Mouse (Mus musculus) layer of hippocampus, adult 18-20 months (tissue): ENCODE results near the gene Slc46a1. TPM values are rescaled to one million over a fixed set of nuclear protein-coding genes. Genes with fewer than 3 reads are reported as not detected.

ENCODE experiments used
- DNase-seq, 2 experiments: peaks; one replicate each; pipeline ENCODE4 v3.0.0; 2022; ENCODE audit warnings: low spot score in 2 of 2
- total RNA-seq, 2 experiments: library from RNA; stranded (reverse); gene quantifications; 2 replicates each; pipeline ENCODE4 v1.2.3; 2021

The Slc46a1 gene
- total RNA-seq, 2 experiments from 2014 or later: 10.9 to 11.7 TPM

GRCm38 (mm10) chr11:78500623-78501202, 35.2 kb downstream of the Slc46a1 start:
- no peak for DNase-seq

- DNase-seq: no peak
These were observed 36.0 kb downstream of the Slc46a1 start for GRCm38 (mm10) chr11:78501529-78501928.

GRCm38 (mm10) chr11:78502909-78503650, 37.6 kb downstream of the Slc46a1 start, which contains the start of gene Sebox:
Gene Sebox, plus strand, starts transcription at chr11:78503447.
- DNase-seq: peak; percentile 57 to 76

DNA sequence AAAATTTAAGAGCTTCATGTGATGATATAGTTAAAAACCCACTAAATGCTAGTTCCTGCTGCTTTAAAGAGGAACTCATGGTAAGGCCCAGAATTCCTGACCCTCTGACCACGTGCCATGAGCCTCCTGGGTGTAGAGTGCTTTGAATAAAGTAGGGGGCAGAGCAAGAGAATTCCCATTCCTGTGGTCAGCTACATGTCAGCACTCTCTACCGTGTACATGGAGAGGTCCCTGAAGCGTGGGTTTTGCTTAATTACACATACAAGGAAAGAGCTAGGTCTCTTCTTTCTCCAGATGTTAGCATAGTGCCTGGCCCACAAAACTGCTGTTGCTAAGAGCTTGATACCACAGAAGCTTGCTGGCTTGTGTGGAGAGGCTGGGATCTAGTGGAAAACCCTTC, 39.9 kb downstream of the Slc46a1 start:
- DNase-seq: no peak

DNA sequence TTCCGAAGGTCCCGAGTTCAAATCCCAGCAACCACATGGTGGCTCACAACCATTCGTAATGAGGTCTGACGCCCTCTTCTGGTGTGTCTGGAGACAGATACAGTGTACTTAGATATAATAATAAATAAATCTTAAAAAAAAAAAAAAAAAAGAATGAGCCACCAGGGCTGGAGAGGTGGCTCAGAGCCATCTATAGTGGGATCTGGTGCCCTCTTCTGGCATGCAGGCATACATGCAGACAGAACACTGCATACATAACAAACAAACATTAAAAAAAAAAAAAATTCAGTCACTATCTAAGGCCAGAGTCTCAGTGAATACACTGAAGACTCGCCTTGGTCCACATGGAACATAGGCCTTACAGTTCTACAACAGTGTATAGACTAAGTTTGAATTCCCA, 43.7 kb downstream of the Slc46a1 start:
- no peak for DNase-seq

- peak; percentile 83 to 93 for DNase-seq
These were observed 46.8 kb downstream of the Slc46a1 start, which contains the start of the genes Tmem199 and Poldip2 for GRCm38 (mm10) chr11:78512025-78512957. Gene Tmem199, minus strand, starts transcription at chr11:78512172. Gene Poldip2, plus strand, starts transcription at chr11:78512193.

- no peak for DNase-seq
These were observed 47.8 kb downstream of the Slc46a1 start for GRCm38 (mm10) chr11:78513106-78513790.

DNA sequence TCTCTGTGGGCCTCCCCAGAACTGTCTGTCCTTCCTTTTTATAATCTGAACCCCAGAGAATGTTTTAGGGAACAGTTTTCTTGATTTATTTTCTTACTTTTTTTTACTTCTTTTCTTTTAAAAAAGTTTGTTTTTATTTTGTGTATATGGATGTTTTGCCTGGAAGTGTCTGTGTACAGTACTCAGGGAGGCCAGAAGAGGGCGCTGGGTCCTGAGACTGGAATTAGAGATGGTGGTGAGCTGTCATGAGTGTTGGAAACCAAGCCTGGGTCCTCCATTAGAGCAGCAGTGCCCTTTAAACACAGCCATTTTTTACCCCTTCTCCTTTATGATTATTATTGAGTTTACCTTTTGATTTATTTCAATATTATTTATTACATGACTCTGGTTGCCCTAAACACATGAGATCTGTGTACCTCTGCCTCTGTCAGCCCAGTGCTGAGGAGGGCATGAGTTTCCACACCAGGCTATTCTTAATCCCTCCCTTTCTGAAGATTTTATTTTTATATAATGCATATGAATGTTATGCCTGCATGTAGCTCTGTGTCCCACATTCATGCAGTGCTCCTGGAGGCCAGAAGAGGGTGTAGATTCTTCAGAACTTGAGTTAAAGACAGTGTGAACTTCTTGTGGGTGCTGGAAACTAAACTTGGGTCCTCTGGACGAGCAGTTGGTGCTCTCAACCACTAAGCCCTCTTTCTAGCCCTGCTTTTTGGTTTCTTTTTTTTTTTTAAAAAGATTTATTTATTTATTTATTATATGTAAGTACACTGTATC, 50.2 kb downstream of the Slc46a1 start:
- DNase-seq: no peak

DNA sequence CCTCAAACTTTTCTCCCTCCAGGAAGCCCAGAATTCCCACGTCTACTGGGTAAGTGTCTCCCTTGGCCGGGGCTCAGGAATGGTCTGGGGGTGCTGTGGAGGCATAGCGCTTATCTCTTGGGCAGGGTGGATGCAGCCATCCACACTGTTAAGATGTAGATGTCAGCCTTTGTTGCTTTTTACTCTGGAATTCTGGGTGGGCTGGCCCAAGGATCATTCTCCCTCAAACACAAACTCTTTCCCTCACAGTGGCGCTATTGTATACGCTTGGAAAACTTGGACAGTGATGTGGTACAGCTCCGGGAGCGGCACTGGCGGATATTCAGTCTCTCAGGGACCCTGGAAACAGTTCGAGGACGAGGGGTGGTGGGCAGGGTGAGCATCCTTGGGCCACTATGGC, 53.4 kb downstream of the Slc46a1 start:
- DNase-seq: no peak

Other genes starting within 250 kb of the Slc46a1 start
- 10 to 100 TPM; 65.5 to 71.2 TPM for gene Sdf2, start 220.0 kb upstream of the Slc46a1 start, total RNA-seq
- gene Supt6, start 219.7 kb upstream of the Slc46a1 start, total RNA-seq: 100 to 1,000 TPM; 123 to 126 TPM
- 100 to 1,000 TPM; 183 to 188 TPM for gene 2610507B11Rik, start 203.9 kb upstream of the Slc46a1 start, total RNA-seq
- 1 to 10 TPM; 7.4 TPM for gene BC030499, start 174.9 kb upstream of the Slc46a1 start, total RNA-seq
- gene Spag5, start 164.2 kb upstream of the Slc46a1 start, total RNA-seq: 1 to 10 TPM; 5.7 to 7.1 TPM
- gene Aldoc, start 142.7 kb upstream of the Slc46a1 start, total RNA-seq: 100 to 1,000 TPM; 856 to 892 TPM
- 10 to 100 TPM; 59.0 to 62.0 TPM for gene Pigs, start 137.3 kb upstream of the Slc46a1 start, total RNA-seq
- 10 to 100 TPM; 33.0 to 33.5 TPM for gene Unc119, start 122.2 kb upstream of the Slc46a1 start, total RNA-seq
- gene Foxn1, start 79.1 kb upstream of the Slc46a1 start, total RNA-seq: not detected
- not detected for gene Slc13a2, start 43.5 kb upstream of the Slc46a1 start, total RNA-seq
- gene Sarm1, start 32.1 kb downstream of the Slc46a1 start, total RNA-seq: 10 to 100 TPM; 36.1 to 38.8 TPM
- 10 to 100 TPM; 52.7 to 53.9 TPM for gene Vtn, start 33.4 kb downstream of the Slc46a1 start, total RNA-seq
- gene Sebox, start 37.8 kb downstream of the Slc46a1 start, total RNA-seq: 1 to 10 TPM; 5.3 to 5.7 TPM
- 10 to 100 TPM; 44.8 to 47.1 TPM for gene Tmem199, start 46.5 kb downstream of the Slc46a1 start, total RNA-seq
- 100 to 1,000 TPM; 118 to 119 TPM for gene Poldip2, start 46.5 kb downstream of the Slc46a1 start, total RNA-seq
- gene Tnfaip1, start 70.6 kb downstream of the Slc46a1 start, total RNA-seq: 10 to 100 TPM; 29.1 to 29.8 TPM
- 10 to 100 TPM; 73.8 to 78.2 TPM for gene Ift20, start 70.7 kb downstream of the Slc46a1 start, total RNA-seq
- 10 to 100 TPM; 11.7 to 14.6 TPM for gene Tmem97, start 85.1 kb downstream of the Slc46a1 start, total RNA-seq
- gene Nlk, start 231.7 kb downstream of the Slc46a1 start, total RNA-seq: 10 to 100 TPM; 41.8 to 42.0 TPM